Mouse (Mus musculus): ENCODE measurements around the gene Hnrnpf. TPM values are rescaled to one million over a fixed set of nuclear protein-coding genes. Genes with fewer than 3 reads are reported as not detected.

The Hnrnpf gene
- polyA plus RNA-seq, 1 experiment from 2014 or later, result 376 TPM

GRCm38 (mm10) chr6:117878700-117879407 is 21.3 kb upstream of the Hnrnpf start:
- peak; percentile 90 for ATAC-seq (replicated peaks)
- Histone ChIP-seq H3K27ac (replicated peaks) (peak overlapping the region; percentile 99), H3K9ac (replicated peaks) (peak overlapping the region; percentile 70), H3K27me3 (no peaks in the 10 kb centered on the region), H3K9me3 (no peaks in the 10 kb centered on the region), H3K4me1 (peaks cover 10% of the 10 kb centered on the region), H3K4me3 (peak overlapping the region; percentile 69), H3K36me3 (no peaks in the 10 kb centered on the region), H3K4me2 (replicated peaks) (peak overlapping the region; percentile 64)
- 13% methylated on average over 26 of the region's 26 CpGs for WGBS

- WGBS, result 1% methylated on average over 67 of the region's 67 CpGs
- Histone ChIP-seq H3K36me3 (no peaks in the 10 kb centered on the region), H3K27ac (replicated peaks) (peak overlapping the region; percentile 99)
Observed at GRCm38 (mm10) chr6:117879408-117880115, 20.6 kb upstream of the Hnrnpf start.

GRCm38 (mm10) chr6:117880394-117880838 is 19.7 kb upstream of the Hnrnpf start:
- Histone ChIP-seq H3K9me3 (no peaks in the 10 kb centered on the region), H3K36me3 (no peaks in the 10 kb centered on the region), H3K27me3 (no peaks in the 10 kb centered on the region), H3K4me3 (peak overlapping the region; percentile 69), H3K4me1 (peaks cover 10% of the 10 kb centered on the region), H3K9ac (replicated peaks) (peak overlapping the region; percentile 70), H3K27ac (replicated peaks) (peak overlapping the region; percentile 99), H3K4me2 (replicated peaks) (peak overlapping the region; percentile 64)
- no peak for ATAC-seq (replicated peaks)
- 35% methylated on average over 3 of the region's 3 CpGs for WGBS

More at GRCm38 (mm10) chr6:117879408-117880115, 20.6 kb upstream of the Hnrnpf start:
- peaks cover 10% of the 10 kb centered on the region for H3K4me1 ChIP-seq
- ATAC-seq (replicated peaks), result peak; percentile 95
- peak overlapping the region; percentile 69 for H3K4me3 ChIP-seq
- H3K27me3 ChIP-seq, result no peaks in the 10 kb centered on the region
- H3K4me2 ChIP-seq (replicated peaks), result peak overlapping the region; percentile 64
- no peaks in the 10 kb centered on the region for H3K9me3 ChIP-seq
- peak overlapping the region; percentile 70 for H3K9ac ChIP-seq (replicated peaks)

- Histone ChIP-seq H3K36me3 (no peaks in the 10 kb centered on the region), H3K9ac (replicated peaks) (no peak overlapping the region), H3K9me3 (no peaks in the 10 kb centered on the region), H3K4me2 (replicated peaks) (no peak overlapping the region), H3K27me3 (no peaks in the 10 kb centered on the region), H3K4me1 (peaks cover 10% of the 10 kb centered on the region), H3K27ac (replicated peaks) (no peak overlapping the region), H3K4me3 (no peak overlapping the region)
- no peak for ATAC-seq (replicated peaks)
- whole genome bisulfite sequencing, result 43% methylated on average over 7 of the region's 7 CpGs
Observed at GRCm38 (mm10) chr6:117881229-117881628, 18.9 kb upstream of the Hnrnpf start.

GRCm38 (mm10) chr6:117881997-117882396 is 18.1 kb upstream of the Hnrnpf start:
- H3K27ac ChIP-seq (replicated peaks), result no peak overlapping the region
- no peaks in the 10 kb centered on the region for H3K9me3 ChIP-seq
- no peak for ATAC-seq (replicated peaks)
- no peak overlapping the region for H3K4me2 ChIP-seq (replicated peaks)
- no peak overlapping the region for H3K9ac ChIP-seq (replicated peaks)
- H3K27me3 ChIP-seq, result no peaks in the 10 kb centered on the region
- no peak overlapping the region for H3K4me3 ChIP-seq
- H3K4me1 ChIP-seq, result peaks cover 10% of the 10 kb centered on the region
- H3K36me3 ChIP-seq, result no peaks in the 10 kb centered on the region
- 83% methylated on average over 7 of the region's 7 CpGs for WGBS

GRCm38 (mm10) chr6:117885943-117886342 is 14.2 kb upstream of the Hnrnpf start:
- Histone ChIP-seq H3K4me2 (replicated peaks) (no peak overlapping the region), H3K36me3 (no peaks in the 10 kb centered on the region), H3K27ac (replicated peaks) (no peak overlapping the region), H3K27me3 (no peaks in the 10 kb centered on the region), H3K9me3 (no peaks in the 10 kb centered on the region), H3K9ac (replicated peaks) (no peak overlapping the region), H3K4me3 (no peak overlapping the region), H3K4me1 (no peaks in the 10 kb centered on the region)
- no peak for ATAC-seq (replicated peaks)
- 92% methylated on average over 2 of the region's 2 CpGs for WGBS

GRCm38 (mm10) chr6:117888032-117888431 is 12.1 kb upstream of the Hnrnpf start:
- 79% methylated on average over 1 of the region's 1 CpGs for WGBS
- Histone ChIP-seq H3K4me3 (no peak overlapping the region), H3K9me3 (no peaks in the 10 kb centered on the region), H3K27ac (replicated peaks) (no peak overlapping the region), H3K27me3 (no peaks in the 10 kb centered on the region), H3K4me1 (no peaks in the 10 kb centered on the region), H3K36me3 (no peaks in the 10 kb centered on the region), H3K4me2 (replicated peaks) (no peak overlapping the region), H3K9ac (replicated peaks) (no peak overlapping the region)
- ATAC-seq (replicated peaks), result no peak

- Histone ChIP-seq H3K27ac (replicated peaks) (no peak overlapping the region), H3K36me3 (no peaks in the 10 kb centered on the region), H3K9me3 (no peaks in the 10 kb centered on the region), H3K4me1 (no peaks in the 10 kb centered on the region), H3K4me2 (replicated peaks) (no peak overlapping the region), H3K4me3 (no peak overlapping the region), H3K27me3 (no peaks in the 10 kb centered on the region), H3K9ac (replicated peaks) (no peak overlapping the region)
- no peak for ATAC-seq (replicated peaks)
- WGBS, result 43% methylated on average over 2 of the region's 2 CpGs
Observed at GRCm38 (mm10) chr6:117888642-117889096, 11.5 kb upstream of the Hnrnpf start.

GRCm38 (mm10) chr6:117890257-117890656 is 9.9 kb upstream of the Hnrnpf start:
- no peak overlapping the region for H3K4me3 ChIP-seq
- H3K9me3 ChIP-seq, result no peaks in the 10 kb centered on the region
- H3K9ac ChIP-seq (replicated peaks), result no peak overlapping the region
- no peak overlapping the region for H3K27ac ChIP-seq (replicated peaks)
- no peaks in the 10 kb centered on the region for H3K36me3 ChIP-seq
- H3K4me1 ChIP-seq, result no peaks in the 10 kb centered on the region
- no peaks in the 10 kb centered on the region for H3K27me3 ChIP-seq
- no peak for ATAC-seq (replicated peaks)
- WGBS, result 87% methylated on average over 6 of the region's 6 CpGs
- H3K4me2 ChIP-seq (replicated peaks), result no peak overlapping the region

- H3K27ac ChIP-seq (replicated peaks), result no peak overlapping the region
- H3K4me1 ChIP-seq, result no peaks in the 10 kb centered on the region
- H3K4me3 ChIP-seq, result no peak overlapping the region
- H3K27me3 ChIP-seq, result no peaks in the 10 kb centered on the region
- 67% methylated on average over 14 of the region's 14 CpGs for WGBS
- H3K4me2 ChIP-seq (replicated peaks), result no peak overlapping the region
- H3K9ac ChIP-seq (replicated peaks), result no peak overlapping the region
- H3K36me3 ChIP-seq, result no peaks in the 10 kb centered on the region
- no peaks in the 10 kb centered on the region for H3K9me3 ChIP-seq
- ATAC-seq (replicated peaks), result no peak
Observed at GRCm38 (mm10) chr6:117891369-117892160, 8.6 kb upstream of the Hnrnpf start.

GRCm38 (mm10) chr6:117892386-117892785 is 7.7 kb upstream of the Hnrnpf start:
- H3K27me3 ChIP-seq, result no peaks in the 10 kb centered on the region
- no peak overlapping the region for H3K27ac ChIP-seq (replicated peaks)
- WGBS, result 67% methylated on average over 3 of the region's 3 CpGs
- no peak overlapping the region for H3K4me2 ChIP-seq (replicated peaks)
- no peaks in the 10 kb centered on the region for H3K36me3 ChIP-seq
- H3K9me3 ChIP-seq, result no peaks in the 10 kb centered on the region
- H3K4me3 ChIP-seq, result no peak overlapping the region
- no peak overlapping the region for H3K9ac ChIP-seq (replicated peaks)
- no peak for ATAC-seq (replicated peaks)
- H3K4me1 ChIP-seq, result no peaks in the 10 kb centered on the region

- no peaks in the 10 kb centered on the region for H3K9me3 ChIP-seq
- WGBS, result 93% methylated on average over 2 of the region's 2 CpGs
- ATAC-seq (replicated peaks), result no peak
- no peak overlapping the region for H3K4me2 ChIP-seq (replicated peaks)
- H3K4me1 ChIP-seq, result no peaks in the 10 kb centered on the region
- no peak overlapping the region for H3K4me3 ChIP-seq
- H3K36me3 ChIP-seq, result no peaks in the 10 kb centered on the region
- H3K9ac ChIP-seq (replicated peaks), result no peak overlapping the region
- no peaks in the 10 kb centered on the region for H3K27me3 ChIP-seq
- no peak overlapping the region for H3K27ac ChIP-seq (replicated peaks)
Observed at GRCm38 (mm10) chr6:117893435-117893834, 6.7 kb upstream of the Hnrnpf start.

Data from forebrain, embryonic 15.5 days (tissue).